Mouse (Mus musculus) G1E (cell line): ENCODE measurements around the gene Diaph3.

ENCODE experiments used
- CTCF ChIP-seq: IDR thresholded peaks from 2 replicates; pipeline ENCODE4 v1.5.1; 2012; ENCODE audit warnings: low read depth, low read length, inconsistent platforms, mixed read lengths
- GATA1 ChIP-seq: IDR thresholded peaks from 2 replicates; pipeline ENCODE4 v1.6.1; 2012; ENCODE audit warnings: borderline replicate concordance, low read length, inconsistent platforms, mixed read lengths
- GATA2 ChIP-seq: IDR thresholded peaks from 2 replicates; pipeline ENCODE4 v1.6.1; 2012; ENCODE audit warnings: low read depth, low read length, inconsistent platforms, borderline replicate concordance
- POLR2AphosphoS5 ChIP-seq: IDR thresholded peaks from 2 replicates; pipeline ENCODE4 v1.6.1; 2012; ENCODE audit warnings: low read depth, low read length, inconsistent platforms; ENCODE audit not compliant: insufficient replicate concordance
- TAL1 ChIP-seq: conservative IDR thresholded peaks from 2 replicates; pipeline ENCODE4 v1.6.1; 2012; ENCODE audit warnings: low read depth, low read length, inconsistent platforms, mixed read lengths

DNA sequence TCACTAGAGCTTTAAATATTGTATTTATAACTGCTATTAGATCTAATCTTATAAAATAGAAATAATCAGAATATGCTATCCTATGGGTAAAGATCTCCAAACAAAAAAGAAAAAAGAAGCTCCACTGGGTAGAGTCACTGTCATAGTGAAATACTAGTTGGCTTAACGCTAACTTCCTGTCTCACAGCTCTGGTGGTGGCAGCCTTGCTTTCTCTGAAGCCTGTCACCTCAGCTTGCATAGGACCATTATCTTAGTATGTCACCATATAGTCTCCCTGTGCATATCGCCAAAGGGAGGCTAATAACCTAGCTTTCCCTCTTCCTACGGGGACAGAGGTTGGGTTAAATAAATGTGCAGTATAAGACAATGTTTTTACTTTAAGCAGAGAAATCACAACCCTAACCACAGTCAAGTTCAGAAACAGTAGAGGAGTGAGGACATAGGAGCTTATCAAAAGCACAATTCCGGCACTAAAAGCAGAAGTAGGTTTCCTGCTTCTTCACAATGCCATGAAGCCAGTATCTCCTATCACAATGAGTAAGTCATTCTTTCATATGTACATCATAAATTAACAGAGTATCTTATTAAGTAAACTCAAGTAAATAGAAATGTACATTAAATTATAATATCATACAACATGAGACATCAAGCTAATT, 293.8 kb downstream of the Diaph3 start:
- TF ChIP-seq CTCF, result no peak
- TF ChIP-seq GATA2, result no peak
- no peak for TF ChIP-seq POLR2AphosphoS5
- TF ChIP-seq GATA1, result no peak
- no peak for TF ChIP-seq TAL1
